Mouse (Mus musculus) c-Kit-positive CD71-positive TER-119-negative erythroid progenitor cells, embryonic 14.5 days (primary cell): ENCODE data around the gene Sgpp2.

Source experiments
- DNase-seq: peaks from one replicate; pipeline ENCODE4 v3.0.0-alpha.2; 2013; ENCODE audit warnings: low read depth

Sgpp2 gene

DNA sequence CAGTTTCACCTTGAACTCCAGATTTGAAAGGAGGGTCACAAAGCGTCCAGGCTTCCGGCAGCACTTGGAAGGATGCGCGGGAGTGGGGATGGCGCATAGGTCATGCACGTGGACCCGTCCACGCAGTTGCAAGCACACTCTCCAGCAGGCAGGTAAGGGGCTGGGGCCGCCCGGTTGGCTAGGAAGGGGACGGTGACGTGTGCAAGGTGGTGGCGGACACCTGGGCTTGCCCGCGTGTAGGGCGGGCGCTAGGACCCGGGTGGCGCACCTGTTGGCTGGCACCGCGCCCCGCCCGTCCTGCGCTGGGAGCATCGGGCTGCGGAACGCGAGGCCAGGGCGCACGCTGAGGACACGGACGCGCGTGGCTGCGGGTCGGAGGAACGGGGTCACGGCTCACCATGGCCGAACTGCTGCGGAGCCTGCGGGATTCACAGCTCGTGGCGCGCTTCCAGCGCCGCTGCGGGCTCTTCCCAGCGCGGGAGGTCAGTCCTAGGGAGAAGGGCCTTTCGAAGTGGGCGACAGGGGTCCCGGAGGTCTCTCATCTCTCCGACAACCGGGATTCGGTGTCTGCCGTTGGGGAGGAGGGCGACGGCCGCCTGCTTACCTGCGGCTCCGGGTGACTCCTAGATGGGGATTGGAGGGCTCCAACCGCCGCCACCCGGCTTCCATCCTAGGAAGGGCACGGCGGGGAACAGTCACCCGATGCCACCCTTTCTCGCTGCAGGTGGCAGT lies at the start of gene Sgpp2:
Gene Sgpp2 (plus strand): TSS at position 325 of the 732 bp plus-strand sequence.
- no peak for DNase-seq

DNA sequence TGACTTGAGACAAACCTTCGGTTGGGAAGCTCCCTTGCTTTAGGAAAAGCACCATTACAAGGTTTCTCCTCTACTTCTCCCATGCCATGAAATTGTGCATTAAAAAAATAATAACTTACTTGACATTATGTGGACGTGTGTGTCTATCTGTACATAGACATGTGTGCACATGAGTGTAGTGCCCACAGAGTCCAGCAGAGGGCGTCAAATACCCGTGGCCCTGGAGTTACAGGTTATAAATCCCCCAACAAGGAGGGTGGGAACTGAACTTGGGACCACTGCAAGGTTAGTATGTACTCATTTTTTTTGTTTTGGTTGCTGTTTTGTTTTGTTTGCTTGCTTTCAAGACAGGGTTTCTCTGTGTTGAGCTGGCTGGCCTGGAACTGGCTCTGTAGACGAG lies 42.6 kb upstream of the Sgpp2 start:
- DNase-seq, result no peak

DNA sequence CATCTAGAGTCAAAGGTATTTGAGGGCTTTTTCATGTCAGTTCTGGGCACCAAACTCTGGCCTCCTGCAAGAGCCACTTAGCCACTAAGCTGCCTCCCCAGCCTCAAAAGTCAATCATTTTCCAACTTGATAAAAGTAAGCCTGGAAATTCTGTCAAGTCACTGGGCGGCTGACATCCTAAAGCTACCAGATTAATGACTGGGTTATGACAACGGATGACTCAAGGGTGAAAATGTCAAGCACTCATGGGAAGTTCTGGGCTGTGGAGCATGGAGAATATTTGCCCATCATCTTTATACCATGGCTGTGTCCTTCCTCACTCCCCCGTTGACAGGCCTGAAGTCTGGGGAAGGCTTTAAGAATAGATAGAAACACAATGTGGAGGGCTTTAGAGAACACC lies 37.2 kb upstream of the Sgpp2 start:
- no peak for DNase-seq

DNA sequence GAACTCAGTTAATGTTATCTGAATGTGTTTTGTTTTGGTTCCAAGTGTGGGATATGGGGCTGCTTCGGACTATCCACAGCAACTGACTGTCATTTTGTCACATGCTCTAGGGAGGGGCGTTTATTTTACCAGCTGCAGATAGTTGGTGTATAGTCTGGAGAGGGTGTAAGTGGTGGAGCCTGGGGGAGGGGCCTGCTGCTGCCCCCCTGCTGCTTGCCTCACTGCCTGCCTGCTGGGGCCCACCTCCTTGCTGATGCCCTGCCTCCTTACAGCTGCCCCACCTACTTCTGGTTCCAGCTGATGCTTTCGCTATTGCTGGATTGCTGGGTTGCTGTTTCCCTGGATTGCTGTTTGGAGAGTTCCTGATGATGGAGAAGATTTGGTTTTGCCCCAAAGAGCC lies 31.0 kb upstream of the Sgpp2 start:
- no peak for DNase-seq

DNA sequence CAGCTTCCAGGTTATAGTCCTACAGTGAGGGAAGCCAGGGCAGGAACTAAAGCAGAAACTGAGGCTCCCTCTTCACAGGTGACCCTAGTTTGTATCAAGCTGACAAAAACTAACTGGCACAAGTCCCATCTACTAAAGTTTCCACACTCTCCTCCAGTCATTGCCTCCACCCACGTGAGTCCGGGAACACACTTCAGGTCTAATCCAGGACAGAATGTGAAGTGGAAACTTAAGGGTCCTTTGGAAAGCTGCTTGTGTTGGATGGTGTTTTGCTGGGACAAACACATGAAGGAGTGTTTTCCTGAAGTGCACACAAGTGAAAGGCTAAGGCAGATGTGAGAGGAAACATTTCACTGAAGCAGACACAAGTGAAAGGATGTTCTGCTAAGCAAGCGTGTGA lies 17.7 kb upstream of the Sgpp2 start:
- DNase-seq, result no peak

DNA sequence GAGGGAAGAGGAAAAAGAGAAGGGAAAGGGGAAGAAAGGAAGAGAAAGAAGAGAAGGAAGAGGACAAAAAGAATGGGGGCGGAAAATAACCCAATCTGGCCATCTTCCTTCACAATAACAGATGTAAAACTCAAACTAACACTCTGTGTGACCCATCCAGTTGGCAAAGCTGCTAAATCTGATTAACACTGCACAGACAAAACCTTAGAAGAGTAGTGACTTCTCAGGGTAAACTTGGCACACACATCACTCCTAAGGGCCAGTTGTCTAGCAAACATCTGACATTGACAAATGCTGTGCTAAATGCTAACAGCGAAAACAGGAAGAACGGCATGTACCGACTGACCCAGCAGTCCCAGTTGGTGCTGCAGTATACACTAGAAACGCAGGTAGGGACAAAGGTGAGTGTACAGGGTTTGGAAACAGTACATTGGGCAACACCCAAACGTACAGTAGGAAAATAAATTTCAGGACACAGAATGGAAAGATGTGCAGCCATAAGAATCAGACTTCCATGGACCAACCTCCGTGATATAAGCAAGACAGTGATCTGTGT lies 10.4 kb upstream of the Sgpp2 start:
- DNase-seq, result no peak

DNA sequence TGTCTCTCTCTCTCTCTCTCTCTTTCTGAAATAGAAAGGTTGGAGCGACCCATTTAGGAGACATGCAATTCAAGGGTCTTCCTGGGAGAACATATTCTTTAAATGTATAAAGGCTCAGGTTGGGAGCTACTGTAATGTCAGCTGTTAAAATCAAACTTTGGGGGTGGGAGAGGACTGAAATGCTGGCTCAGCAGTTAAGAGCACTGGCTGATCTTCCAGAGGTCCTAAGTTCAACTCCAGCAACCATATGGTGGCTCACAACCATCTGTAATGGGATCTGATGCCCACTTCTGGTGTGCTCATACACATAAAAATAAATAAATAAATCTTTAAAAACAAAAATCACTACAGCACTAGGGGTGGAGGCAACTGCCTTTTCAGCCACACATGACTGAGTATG lies 1.5 kb upstream of the Sgpp2 start:
- no peak for DNase-seq

DNA sequence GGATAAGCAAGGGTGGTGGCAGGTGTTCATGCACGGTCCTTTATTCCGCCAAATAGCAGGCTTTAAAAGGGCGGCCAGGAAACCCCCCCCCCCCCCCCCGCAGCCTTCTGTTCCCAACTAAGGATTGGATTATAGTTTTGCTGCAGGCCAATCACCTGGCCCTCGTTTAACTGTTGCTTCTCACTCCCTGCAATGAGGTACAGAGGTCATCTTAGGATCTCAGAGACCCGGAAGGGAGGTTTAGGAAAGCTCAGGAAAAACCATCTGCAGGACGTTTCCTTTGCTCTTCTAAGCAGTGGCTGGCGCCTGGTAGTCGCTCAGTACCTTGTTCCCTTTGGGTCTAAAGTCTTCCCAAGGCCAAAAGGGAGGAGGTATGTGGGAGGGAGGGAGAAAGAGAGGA lies 865 bp upstream of the Sgpp2 start:
- DNase-seq, result no peak

DNA sequence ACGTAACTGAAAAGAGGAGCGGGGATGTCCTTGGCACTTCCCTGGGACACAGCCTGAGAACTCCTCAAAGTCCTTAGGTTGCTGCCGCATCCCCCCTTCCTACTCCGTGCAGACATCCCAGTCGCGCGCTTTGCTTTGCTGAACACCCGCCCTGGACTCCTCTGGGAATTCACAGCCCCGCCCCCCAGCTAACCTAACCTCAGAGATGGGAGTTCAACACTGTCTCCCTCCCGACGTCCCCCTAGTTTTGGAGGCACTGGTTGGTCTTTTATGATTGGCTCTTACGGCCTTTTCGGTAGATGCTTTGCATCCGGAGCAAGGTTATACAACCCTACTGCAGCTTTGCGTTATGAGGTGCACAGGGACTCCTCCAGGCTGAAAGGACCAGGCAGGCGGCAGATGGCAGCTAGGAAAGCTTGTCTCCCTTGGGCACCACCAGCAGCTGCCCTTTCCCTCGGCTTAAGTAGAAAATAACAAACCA lies 756 bp downstream of the Sgpp2 start:
- DNase-seq, result no peak

DNA sequence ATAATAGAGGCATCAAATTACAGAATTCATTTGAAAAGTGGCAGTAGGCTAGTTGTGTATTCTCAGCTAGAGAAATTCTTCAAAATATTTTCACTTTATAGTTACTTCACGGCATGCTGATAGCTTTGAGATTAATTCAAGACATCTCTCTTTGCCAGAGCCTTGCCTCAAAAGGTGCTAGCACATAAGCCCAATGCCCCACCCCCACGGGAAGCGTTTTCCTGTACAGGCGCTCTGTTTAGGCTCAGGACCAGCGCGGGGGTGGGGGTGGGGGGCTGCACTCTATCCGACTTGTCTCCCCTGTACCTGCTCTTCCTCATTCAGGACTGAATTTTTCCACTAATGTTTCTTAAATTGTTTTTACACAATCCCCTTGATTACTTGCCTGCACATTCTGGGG lies 1.3 kb downstream of the Sgpp2 start:
- no peak for DNase-seq

DNA sequence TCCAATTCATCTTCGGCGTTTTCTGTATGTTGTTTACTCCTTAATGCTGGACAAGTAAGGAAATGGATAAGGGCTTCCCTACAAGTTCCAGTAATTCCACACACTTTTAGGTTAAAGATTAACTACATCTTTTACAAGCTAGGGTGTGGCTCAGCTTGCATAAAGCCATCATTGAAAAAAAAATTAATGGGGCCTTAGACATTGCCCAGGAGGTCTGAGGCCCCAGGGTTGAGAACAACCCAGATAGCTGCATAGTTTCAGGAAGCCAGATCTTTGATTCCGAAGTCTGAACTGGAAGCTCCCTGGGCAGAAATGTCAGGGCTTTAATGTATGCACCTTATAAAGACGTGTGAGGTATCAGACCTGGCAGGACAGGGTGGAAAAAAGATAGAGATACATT lies 2.8 kb downstream of the Sgpp2 start:
- no peak for DNase-seq

DNA sequence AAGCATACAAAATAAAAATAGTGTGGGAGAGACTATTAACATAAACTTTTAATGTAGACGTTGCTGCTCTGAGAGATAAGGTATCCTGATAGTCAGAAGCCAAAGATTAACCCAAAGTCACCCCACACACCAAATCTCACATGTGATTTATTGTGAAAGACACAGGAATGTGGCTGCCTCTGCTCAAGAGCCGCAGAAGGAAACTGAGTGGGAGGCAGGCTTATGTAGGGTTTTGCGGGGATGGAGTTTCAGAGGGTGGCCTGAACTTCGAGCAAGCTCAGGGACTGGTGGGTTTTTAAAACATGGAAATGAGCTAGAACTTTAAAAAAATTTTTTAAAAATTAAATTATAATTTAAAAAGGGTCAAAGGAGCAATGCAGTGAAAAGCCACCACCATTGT lies 3.8 kb downstream of the Sgpp2 start:
- DNase-seq, result no peak

DNA sequence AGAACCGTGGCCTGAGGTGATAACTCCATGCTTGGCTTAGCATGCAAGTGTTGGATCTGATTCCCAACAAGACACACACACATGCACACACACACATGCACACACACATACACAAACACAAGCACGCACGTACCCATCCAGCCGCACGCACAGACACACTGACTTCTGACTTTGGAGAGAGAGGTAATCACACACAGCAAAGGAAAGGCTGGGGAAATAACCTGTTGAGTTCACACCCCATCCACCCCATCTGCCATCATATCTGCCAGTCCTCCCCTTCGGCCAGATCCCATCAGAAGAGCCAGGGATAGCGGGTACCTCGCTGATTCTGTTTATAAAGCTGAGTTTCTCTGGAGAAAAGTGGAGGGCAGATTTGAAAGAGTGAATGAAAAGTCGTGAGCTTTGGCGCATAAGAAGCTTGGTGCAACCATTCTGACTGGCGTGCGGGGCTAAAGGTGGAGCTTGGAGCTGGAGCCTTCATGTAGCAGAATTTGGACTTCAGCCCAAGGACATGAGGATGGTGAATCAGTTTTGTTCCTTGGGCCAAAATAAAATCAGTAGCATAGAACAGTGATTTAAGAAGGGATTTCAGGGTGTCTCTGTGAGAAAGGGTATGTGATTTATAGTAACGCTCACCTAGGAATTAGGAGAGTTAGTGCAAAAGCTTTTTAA lies 8.1 kb downstream of the Sgpp2 start:
- DNase-seq, result no peak

DNA sequence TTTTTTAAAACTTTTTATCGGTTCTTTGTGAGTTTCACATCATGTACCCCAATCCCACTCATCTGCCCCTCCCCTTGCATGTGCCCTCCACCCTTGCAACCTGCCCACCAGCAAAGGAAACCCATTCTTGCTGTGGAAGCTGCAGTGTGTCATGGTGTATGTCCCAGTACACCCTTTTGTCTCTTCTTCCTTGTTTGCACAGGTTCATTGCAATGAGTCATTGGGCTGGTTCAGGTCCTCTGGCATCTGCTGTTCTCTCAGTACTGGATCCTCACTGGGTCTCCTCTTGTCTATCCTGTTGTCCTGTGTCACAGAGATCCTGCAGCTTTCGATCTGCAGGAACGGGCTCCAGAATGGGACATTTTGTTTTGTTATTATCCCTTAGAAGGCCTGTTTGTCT lies 10.1 kb downstream of the Sgpp2 start:
- DNase-seq, result no peak

DNA sequence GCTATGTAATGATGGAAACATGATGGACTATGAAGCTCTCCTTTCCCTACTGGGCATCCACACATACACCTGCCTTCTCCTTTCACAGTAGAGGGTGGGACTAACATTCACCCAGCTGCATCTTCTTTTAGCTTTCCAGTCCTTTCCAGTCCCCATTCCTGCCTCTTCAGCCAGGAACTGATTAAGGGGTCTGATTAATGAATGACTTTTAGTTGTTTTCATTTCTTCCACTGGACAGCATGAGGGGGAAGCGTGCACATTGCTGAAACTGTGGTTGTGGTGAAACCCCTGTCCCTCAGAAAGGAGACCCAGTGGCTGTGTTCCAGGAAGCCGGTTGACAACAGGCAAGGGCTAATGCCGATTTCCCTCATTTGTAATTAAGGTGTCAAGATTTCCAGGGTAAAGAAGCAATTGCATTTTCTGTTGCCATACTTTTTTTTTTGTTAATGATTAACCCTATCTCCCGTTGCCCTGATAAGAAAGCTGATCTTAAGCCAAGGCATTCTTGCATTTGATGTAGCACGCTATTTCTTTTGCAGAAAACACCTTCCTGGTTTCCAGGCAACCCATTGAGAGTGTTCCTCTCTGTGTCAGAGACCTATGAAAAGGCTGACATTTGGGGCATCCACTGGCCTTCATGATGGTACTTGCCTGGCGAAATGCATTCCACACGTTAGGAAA lies 12.1 kb downstream of the Sgpp2 start:
- no peak for DNase-seq

DNA sequence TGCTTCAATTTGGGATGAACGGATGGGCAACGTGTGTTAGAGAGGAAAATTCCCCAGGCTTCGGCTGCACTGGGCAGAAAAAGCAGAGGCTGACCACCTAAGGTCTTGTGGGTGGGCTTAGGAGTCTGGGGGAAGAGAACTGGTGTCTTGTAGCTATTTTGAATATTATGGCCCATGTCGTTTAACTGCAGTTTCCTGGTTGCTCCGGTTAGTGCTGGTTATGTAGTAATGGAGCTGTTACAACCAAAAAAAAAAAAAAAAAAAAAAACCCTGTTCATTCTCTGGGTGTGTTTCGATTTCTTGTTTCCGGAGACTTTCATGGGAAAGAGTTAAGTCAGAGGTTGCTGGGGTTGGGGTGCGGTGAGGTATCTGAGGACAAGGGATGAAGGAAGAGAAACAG lies 12.7 kb downstream of the Sgpp2 start:
- no peak for DNase-seq

DNA sequence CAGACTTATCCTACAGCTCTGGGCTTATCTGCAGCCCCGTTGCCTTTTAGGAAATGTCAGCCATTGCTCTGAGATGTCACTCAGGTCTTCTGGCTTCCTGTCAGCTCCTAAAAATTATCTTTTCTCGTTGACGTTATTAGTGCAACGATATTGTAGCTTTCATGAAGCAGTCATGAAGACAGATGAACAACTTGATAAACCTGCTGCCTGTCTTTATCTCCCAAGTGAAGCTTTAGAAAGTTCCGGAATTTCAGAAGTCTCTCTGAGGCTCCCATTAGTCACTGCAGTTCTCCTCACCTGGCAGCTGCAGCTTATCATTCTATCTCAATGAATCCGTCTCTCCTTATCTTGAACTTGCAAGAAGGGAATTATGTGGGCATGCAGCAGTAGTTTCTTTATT lies 13.9 kb downstream of the Sgpp2 start:
- DNase-seq, result no peak

DNA sequence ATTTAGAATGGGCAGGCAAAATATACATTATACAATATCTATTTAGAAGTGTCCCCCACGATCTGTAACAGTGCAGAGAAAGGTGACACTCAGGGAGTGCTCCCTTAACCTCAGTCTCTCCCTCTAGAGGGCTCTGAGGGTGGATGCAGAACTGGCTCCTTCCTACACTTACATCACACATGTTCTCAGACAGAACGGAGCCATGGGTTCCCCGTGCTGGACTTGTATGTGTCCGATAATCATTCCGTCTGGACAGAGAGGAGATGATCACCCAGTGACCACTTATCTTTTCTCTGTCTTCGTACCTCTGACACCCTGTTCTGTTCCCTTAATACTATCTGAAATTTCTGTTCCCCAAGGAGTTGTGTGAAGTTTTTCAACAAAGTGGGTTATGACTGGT lies 15.7 kb downstream of the Sgpp2 start:
- no peak for DNase-seq

DNA sequence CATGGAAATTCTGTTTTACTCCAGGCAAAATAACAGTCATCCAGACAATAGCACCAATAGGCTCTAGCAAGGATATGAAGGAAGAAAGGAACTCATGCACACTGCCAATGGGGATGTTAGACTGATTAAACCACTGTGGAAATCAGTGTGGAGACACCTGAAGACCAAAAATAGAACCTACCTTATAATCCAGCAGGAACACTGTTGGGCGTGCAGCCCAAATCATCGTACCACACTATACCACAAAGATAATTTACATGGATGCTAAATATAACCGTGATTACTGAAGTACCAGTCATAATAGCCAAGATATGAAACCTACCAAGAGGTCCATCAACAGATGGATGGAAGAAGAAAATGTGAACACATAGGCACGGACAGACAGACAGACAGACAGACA lies 18.5 kb downstream of the Sgpp2 start:
- no peak for DNase-seq

DNA sequence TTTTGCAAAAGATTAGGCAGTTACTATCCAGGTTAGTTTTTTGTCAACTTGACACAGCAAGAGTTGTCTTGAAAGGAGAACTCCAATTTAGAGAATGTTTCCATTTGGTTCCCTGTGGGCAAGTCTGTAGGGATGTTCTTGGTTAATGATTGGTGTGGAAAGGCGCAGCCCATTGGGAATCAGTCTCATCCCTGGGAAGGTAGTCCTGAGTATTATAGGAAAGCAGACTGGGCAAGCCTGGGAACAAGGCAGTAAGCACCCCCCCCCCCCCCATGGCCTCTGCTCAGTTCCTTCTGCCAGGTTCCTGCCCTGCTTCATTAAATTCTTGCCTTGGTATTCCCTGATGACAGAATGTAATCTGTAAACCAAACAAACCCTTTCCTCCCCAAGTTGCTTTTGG lies 19.7 kb downstream of the Sgpp2 start:
- DNase-seq, result no peak

DNA sequence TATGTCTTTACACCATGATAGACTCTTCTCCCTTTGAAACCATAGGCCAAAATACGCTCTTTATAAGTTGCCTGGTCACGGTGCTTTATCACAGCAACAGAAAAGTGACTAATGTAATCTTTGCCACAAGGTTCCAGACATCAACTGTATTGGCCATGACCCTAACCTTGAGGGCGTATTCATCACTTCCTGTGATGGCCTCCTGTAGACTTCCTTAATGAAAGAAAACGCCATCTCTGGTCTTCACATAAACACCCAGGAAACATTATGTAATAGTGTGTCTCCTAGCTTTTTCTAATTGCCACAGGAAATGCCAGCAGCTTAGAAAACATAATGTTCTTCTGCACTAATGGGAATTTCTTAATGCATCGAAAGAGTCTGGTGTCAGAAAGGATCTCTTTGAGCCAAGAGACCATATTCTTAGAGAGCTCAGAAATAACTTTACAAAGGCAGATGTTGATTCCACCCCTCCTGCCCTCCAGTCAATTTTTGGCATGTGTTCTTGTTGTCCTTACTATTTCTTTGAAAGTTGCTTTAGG lies 20.5 kb downstream of the Sgpp2 start:
- no peak for DNase-seq

DNA sequence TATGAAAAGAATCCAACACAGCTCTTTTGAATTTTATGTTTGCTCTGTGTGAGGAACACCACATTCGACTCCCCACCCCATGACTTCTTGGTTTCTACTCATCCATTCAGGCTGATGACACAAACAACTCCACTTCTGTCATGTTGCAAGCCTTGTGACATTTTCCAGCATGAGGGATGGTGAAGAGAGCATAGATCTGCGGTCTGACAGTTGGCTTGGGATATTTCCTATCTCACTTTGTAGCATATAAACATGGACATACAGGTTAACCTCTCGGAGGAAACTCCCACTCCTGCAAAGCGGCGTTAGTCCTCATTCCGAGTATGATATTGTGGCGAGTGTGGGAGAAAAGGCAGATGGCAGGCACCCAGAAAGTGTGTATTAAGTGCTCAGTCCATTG lies 27.6 kb downstream of the Sgpp2 start:
- DNase-seq, result no peak

DNA sequence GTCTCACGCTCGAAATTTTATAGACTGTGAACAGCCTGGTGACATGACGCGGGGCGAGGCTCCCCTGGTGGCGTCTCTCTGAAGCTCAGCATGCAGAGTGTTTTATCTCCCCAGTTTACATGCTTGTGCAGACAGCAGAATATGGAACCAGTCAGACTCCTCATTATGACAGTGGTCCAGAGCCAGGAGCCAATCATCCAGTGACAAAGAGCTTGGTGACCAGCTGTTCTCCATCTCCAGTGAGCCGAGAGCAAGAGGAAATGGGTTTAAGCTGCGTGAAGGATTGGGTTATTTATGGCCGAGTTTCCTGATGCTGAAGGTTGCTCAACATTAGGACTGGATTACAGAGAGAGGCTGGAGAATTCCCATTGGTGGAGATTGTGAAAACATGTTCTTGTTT lies 28.1 kb downstream of the Sgpp2 start:
- DNase-seq, result no peak
